In genomic region chr16:41343431-41343830, GRCm38 (mm10) we compare ENCODE assay signal across 25 mouse cellular contexts.
DNase-seq lines count a peak whose midpoint lies in the region; ATAC-seq and TF ChIP-seq lines count a peak whose summit lies in the region.
"Had no signal": no experiment of that assay in that cellular context is flagged by ENCODE, and none has a peak within 500 bp of the region (broad histone marks: within the 10 kb centered on the region; RNA-seq: fewer than 3 reads in every experiment).

No protein-coding gene starts in this region.

- 53% methylated on average over 1 of the region's 1 CpGs for WGBS in kidney, embryonic 15.5 days
- WGBS in kidney, postnatal 0 days = 63% methylated on average over 1 of the region's 1 CpGs
- WGBS in kidney, embryonic 16.5 days = 69% methylated on average over 1 of the region's 1 CpGs
- WGBS in kidney, embryonic 14.5 days = 49% methylated on average over 1 of the region's 1 CpGs

- H3K36me3 ChIP-seq in kidney, embryonic 15.5 days = no peaks in the 10 kb centered on the region
- H3K36me3 ChIP-seq in kidney, postnatal 0 days (ENCODE audit: insufficient read depth, low read length) = no peaks in the 10 kb centered on the region
- H3K36me3 ChIP-seq in kidney, embryonic 16.5 days (ENCODE audit: insufficient read depth, low read length) = no peaks in the 10 kb centered on the region
- no peaks in the 10 kb centered on the region for H3K36me3 ChIP-seq in kidney, embryonic 14.5 days (ENCODE audit: control insufficient read depth, insufficient read depth, low read length)
- H3K36me3 ChIP-seq: embryonic facial prominence, embryonic 10.5 days; embryonic facial prominence, embryonic 12.5 days; G1E had no signal

- DNase-seq in kidney, adult 11 months = peak; percentile 14
- DNase-seq in kidney, adult 8-10 months = peak; percentile 33 to 44
- DNase-seq in kidney, adult 18-20 months = no peak
- DNase-seq in kidney, postnatal 0 days (ENCODE audit: low spot score) = peak; percentile 3
- peak; percentile 12 to 31 for DNase-seq in kidney, postnatal 36 days
- DNase-seq: adrenal gland, adult 8-10 months; adrenal gland, postnatal 14 days; adrenal gland, postnatal 36 days; B cell, adult 2 months; cerebellum, adult 11-12 months; cerebellum, adult 2 months; cerebellum, adult 9-10 months; cerebellum, postnatal 10 days; cerebellum, postnatal 25 days had no signal

- no peaks in the 10 kb centered on the region for H3K4me1 ChIP-seq in kidney, embryonic 15.5 days
- no peaks in the 10 kb centered on the region for H3K4me1 ChIP-seq in kidney, postnatal 0 days (replicated peaks; ENCODE audit: insufficient read depth, low read length)
- no peaks in the 10 kb centered on the region for H3K4me1 ChIP-seq in kidney, embryonic 16.5 days (ENCODE audit: insufficient read depth, low read length)
- no peaks in the 10 kb centered on the region for H3K4me1 ChIP-seq in kidney, embryonic 14.5 days (ENCODE audit: control insufficient read depth, insufficient read depth, low read length)
- H3K4me1 ChIP-seq: embryonic facial prominence, embryonic 10.5 days; embryonic facial prominence, embryonic 12.5 days; forebrain, embryonic 13.5 days had no signal

- no peak overlapping the region for H3K4me3 ChIP-seq in kidney, embryonic 15.5 days (replicated peaks)
- no peak overlapping the region for H3K4me3 ChIP-seq in kidney, postnatal 0 days (replicated peaks; ENCODE audit: low read depth, low read length)
- no peak overlapping the region for H3K4me3 ChIP-seq in kidney, embryonic 16.5 days (ENCODE audit: low read length)
- no peak overlapping the region for H3K4me3 ChIP-seq in kidney, embryonic 14.5 days (ENCODE audit: low read length)
- H3K4me3 ChIP-seq: embryonic facial prominence, embryonic 10.5 days; embryonic facial prominence, embryonic 12.5 days; forebrain, embryonic 13.5 days had no signal

- ATAC-seq in kidney, embryonic 15.5 days (replicated peaks; ENCODE audit: low FRiP score) = no peak
- peak; percentile 80 for ATAC-seq in kidney, postnatal 0 days (replicated peaks; ENCODE audit: low FRiP score, low read depth)
- no peak for ATAC-seq in kidney, embryonic 16.5 days (ENCODE audit: low FRiP score, low TSS enrichment)
- no peak for ATAC-seq in kidney, embryonic 14.5 days (ENCODE audit: low FRiP score, low TSS enrichment)
- ATAC-seq: activated CD4-positive, CD25-positive, alpha-beta regulatory T cell, adult 4 months; CD4-positive, CD25-positive, alpha-beta regulatory T cell, adult 4 months; forebrain, embryonic 13.5 days; Patski had no signal

- no peak for TF ChIP-seq CTCF in kidney, postnatal 0 days (IDR thresholded peaks at IDR 0.05; ENCODE audit: low read depth)

- no peak overlapping the region for H3K4me2 ChIP-seq in kidney, embryonic 15.5 days
- no peak overlapping the region for H3K4me2 ChIP-seq in kidney, postnatal 0 days (ENCODE audit: low read length)
- H3K4me2 ChIP-seq in kidney, embryonic 16.5 days (replicated peaks; ENCODE audit: low read depth, low read length) = no peak overlapping the region
- no peak overlapping the region for H3K4me2 ChIP-seq in kidney, embryonic 14.5 days (replicated peaks; ENCODE audit: low read depth, low read length)
- H3K4me2 ChIP-seq: embryonic facial prominence, embryonic 12.5 days; forebrain, embryonic 13.5 days had no signal

- no peak overlapping the region for H3K9ac ChIP-seq in kidney, embryonic 15.5 days
- no peak overlapping the region for H3K9ac ChIP-seq in kidney, postnatal 0 days (ENCODE audit: low read depth, low read length)
- no peak overlapping the region for H3K9ac ChIP-seq in kidney, embryonic 16.5 days (replicated peaks; ENCODE audit: low read length)
- H3K9ac ChIP-seq in kidney, embryonic 14.5 days (ENCODE audit: low read depth, low read length) = no peak overlapping the region
- H3K9ac ChIP-seq: embryonic facial prominence, embryonic 12.5 days; forebrain, embryonic 13.5 days had no signal

- no peaks in the 10 kb centered on the region for H3K27me3 ChIP-seq in kidney, embryonic 15.5 days
- no peaks in the 10 kb centered on the region for H3K27me3 ChIP-seq in kidney, postnatal 0 days (ENCODE audit: insufficient read depth, low read length)
- H3K27me3 ChIP-seq in kidney, embryonic 16.5 days (ENCODE audit: insufficient read depth, low read length) = no peaks in the 10 kb centered on the region
- no peaks in the 10 kb centered on the region for H3K27me3 ChIP-seq in kidney, embryonic 14.5 days (ENCODE audit: control insufficient read depth, insufficient read depth, low read length)
- H3K27me3 ChIP-seq: CH12.LX; embryonic facial prominence, embryonic 12.5 days; forebrain, embryonic 13.5 days; Patski had no signal

- no peaks in the 10 kb centered on the region for H3K9me3 ChIP-seq in kidney, embryonic 15.5 days (replicated peaks)
- no peaks in the 10 kb centered on the region for H3K9me3 ChIP-seq in kidney, postnatal 0 days (replicated peaks; ENCODE audit: low read length)
- no peaks in the 10 kb centered on the region for H3K9me3 ChIP-seq in kidney, embryonic 16.5 days (ENCODE audit: low read length)
- no peaks in the 10 kb centered on the region for H3K9me3 ChIP-seq in kidney, embryonic 14.5 days (ENCODE audit: control insufficient read depth, low read length)
- H3K9me3 ChIP-seq: embryonic facial prominence, embryonic 10.5 days; embryonic facial prominence, embryonic 12.5 days; forebrain, embryonic 13.5 days; G1E had no signal

- no peak overlapping the region for H3K27ac ChIP-seq in kidney, embryonic 15.5 days
- H3K27ac ChIP-seq in kidney, postnatal 0 days = no peak overlapping the region
- no peak overlapping the region for H3K27ac ChIP-seq in kidney, embryonic 16.5 days (ENCODE audit: low read length)
- no peak overlapping the region for H3K27ac ChIP-seq in kidney, embryonic 14.5 days (ENCODE audit: low read depth, low read length)
- H3K27ac ChIP-seq: embryonic facial prominence, embryonic 10.5 days; embryonic facial prominence, embryonic 12.5 days; forebrain, embryonic 13.5 days had no signal
